Mouse (Mus musculus): ENCODE data around the gene Gm45716. TPM values are rescaled to one million over a fixed set of nuclear protein-coding genes. Genes with fewer than 3 reads are reported as not detected.

Gene Gm45716
- total RNA-seq, 2 experiments from 2014 or later: 10.0 to 11.7 TPM

DNA sequence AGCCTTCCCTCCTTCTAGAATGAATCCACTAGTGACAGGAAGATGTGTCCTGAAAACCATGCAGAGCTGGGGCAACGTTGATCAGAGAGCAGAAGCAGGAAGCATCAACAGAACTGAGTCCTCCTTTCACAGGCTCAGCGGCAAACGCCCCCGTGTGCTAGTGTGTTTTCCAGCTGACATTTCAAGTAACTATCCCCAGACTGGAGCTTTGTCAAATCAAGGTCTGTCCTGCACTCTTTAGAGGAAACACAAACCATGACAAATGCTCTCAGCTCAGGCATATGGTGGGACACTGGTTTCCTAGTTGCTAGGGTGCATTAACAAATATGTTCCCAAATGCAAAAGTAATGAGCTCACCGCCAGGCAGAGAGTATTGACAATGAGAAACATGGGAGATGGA, 10.6 kb downstream of the Gm45716 start:
- DNase-seq (ENCODE audit: low spot score in 2 of 2): no peak

DNA sequence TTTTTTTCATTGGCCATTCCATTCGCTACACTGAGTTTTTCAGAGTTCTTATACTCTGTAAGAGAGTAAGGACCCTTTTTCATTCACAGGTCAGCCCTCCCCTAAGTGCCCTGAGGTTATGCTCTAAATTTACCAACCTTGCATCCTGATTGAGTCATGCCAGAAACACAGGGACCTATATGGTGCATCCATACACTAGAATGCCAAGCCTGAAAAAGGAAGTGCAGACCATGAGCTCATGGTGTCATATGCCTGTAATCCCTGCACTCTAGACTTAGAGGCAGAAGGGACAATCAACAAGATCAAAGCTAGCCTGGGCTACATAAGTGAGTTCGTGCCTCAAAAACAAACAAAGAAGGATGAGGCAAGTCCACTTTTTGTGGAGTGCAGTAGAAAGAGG, 13.3 kb downstream of the Gm45716 start:
- no peak for DNase-seq (ENCODE audit: low spot score in 2 of 2)

GRCm38 (mm10) chr11:90214246-90214645, 26.8 kb downstream of the Gm45716 start:
- no peak for DNase-seq (ENCODE audit: low spot score in 2 of 2)

- DNase-seq (ENCODE audit: low spot score in 2 of 2): no peak
Observed at GRCm38 (mm10) chr11:90220022-90220645, 32.7 kb downstream of the Gm45716 start.

- no peak for DNase-seq (ENCODE audit: low spot score in 2 of 2)
Observed at GRCm38 (mm10) chr11:90220750-90221149, 33.3 kb downstream of the Gm45716 start.

GRCm38 (mm10) chr11:90224914-90225470, 37.5 kb downstream of the Gm45716 start:
- DNase-seq (ENCODE audit: low spot score in 2 of 2): no peak

DNA sequence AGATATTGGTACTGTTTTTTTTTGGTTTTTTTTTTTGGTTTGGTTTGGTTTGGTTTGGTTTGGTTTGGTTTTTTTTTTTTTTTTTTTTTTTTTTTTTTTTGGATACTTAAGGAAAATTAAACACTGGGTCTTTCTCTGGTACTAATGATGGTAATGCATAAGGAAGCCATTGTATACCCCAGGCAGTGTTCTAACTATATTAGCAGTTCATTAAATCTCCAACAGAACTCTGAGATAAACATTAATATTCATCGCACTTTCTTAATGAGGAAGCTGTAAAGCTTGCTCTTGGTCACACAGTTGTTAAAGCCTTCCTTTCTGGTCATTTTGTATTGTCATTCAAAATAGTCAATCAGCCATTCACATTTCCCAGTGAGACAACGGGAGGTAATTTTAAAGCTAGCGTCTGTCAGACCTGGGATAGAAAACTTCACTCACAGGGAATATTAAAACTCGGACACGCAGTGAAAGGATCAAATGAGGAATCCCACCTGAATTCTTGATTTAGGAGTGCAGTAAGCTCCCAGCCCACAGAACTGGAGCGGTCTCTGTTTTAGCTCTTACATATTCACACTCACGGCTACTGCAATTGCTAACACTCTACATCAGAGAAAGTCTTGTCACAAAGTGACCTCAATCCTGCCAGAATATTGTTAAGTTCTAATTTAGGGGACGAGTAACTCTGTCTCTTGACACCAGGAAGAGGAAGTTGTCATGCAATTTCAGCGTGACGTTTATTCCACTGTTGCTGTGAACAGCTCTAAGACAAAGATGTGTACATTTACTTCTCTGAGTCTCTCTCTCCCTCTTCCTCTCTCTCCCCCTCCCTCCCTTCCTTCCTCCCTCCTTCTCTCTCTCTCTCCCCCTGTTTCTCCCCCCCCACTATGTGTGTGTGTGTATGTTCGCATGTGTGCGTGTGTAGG, 39.8 kb downstream of the Gm45716 start:
- DNase-seq (ENCODE audit: low spot score in 2 of 2): no peak

DNA sequence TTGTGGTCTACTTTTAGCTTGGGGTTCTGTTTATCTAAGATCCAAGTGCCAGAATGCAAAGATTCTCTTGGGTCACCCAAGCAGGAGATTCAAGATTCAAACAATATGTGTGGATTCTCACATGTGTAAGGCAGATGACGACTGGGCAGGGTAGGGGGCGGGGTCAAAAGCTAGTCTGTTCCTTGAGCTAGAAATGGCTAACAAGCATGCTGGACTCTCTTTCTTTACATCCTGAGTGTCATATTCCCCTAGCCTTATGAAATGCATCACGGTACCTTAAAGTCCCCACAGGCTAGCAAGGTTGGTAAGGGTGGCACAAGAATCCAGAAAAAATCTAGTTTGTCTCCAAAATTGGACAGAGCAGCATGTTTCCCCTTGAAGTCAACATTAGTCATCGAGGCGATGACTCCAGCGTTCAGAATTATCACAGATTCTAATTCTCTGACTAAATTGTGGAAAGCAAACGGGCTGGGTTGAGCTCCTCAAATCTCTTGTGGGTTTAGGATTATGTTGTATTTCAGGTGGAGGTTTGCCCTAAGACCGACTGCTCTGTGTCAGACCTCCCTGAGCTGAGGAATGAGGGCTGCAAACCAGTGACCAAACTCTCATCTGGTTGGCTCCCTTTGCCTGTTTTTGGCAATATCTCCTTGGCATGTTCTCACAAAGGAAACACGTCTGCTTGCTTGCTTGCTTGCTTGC, 40.9 kb downstream of the Gm45716 start:
- DNase-seq (ENCODE audit: low spot score in 2 of 2): no peak

- DNase-seq (ENCODE audit: low spot score in 2 of 2): no peak
Observed at GRCm38 (mm10) chr11:90229800-90230199, 42.3 kb downstream of the Gm45716 start.

GRCm38 (mm10) chr11:90230671-90231070, 43.2 kb downstream of the Gm45716 start:
- no peak for DNase-seq (ENCODE audit: low spot score in 2 of 2)

- DNase-seq (ENCODE audit: low spot score in 2 of 2): no peak
Observed at GRCm38 (mm10) chr11:90231631-90232030, 44.1 kb downstream of the Gm45716 start.

DNA sequence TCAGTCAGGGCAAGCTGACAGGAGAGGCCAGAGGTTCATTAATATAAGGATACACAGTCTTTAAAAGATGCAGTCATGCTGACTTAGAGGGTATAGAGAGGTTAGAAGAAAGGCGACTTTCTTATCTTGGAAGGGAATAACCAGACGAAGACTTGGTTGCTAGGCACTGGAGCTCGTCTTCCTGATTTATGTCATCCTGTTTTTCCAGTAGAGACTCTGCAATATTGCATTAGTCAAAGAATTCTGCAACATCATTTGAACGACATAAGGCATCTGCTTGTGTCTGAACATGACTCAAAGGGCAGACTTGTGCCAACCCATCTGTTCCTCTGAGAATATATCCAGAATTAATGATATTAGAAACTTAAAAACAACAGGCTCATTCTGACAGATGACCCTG, 45.2 kb downstream of the Gm45716 start:
- no peak for DNase-seq (ENCODE audit: low spot score in 2 of 2)

DNA sequence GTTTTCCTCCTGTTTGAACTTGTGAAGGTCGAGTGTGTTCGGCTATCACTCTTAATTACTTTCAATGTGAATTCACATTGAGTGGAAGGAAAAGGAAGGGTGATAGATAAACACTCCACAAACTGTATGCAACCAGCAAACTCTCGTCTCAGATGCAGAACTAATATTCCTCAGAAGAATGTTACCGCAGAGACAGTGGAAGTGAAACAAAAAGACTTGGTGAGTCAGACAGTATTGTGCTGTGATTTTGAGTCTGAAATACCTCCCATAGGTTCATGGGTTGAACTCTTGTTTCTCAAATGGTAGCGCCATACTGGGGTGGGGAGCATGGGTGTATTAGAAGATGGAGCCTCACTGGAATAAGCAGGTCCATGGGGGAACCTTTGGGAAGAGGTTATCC, 47.7 kb downstream of the Gm45716 start:
- DNase-seq (ENCODE audit: low spot score in 2 of 2): no peak

DNA sequence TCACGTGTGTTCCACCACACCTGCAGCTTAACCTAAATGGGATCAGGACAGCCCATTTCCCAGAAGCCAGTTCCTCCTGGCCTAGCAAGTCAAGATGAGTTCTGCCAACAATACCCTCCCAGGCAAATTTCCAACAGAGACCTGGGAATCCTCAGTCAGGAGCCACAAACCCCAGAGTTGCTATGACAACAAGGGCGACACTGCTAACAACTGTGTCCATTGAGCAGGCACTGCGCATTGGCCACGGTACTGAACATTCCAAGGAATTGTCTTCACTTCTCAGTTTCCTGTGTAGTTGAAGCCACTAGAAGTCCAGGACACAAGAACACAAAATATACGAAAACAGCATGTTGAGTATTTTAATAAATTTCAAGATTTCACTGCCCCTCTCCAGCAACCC, 50.1 kb downstream of the Gm45716 start:
- DNase-seq (ENCODE audit: low spot score in 2 of 2): no peak

GRCm38 (mm10) chr11:90238657-90239056, 51.2 kb downstream of the Gm45716 start:
- DNase-seq (ENCODE audit: low spot score in 2 of 2): no peak

DNA sequence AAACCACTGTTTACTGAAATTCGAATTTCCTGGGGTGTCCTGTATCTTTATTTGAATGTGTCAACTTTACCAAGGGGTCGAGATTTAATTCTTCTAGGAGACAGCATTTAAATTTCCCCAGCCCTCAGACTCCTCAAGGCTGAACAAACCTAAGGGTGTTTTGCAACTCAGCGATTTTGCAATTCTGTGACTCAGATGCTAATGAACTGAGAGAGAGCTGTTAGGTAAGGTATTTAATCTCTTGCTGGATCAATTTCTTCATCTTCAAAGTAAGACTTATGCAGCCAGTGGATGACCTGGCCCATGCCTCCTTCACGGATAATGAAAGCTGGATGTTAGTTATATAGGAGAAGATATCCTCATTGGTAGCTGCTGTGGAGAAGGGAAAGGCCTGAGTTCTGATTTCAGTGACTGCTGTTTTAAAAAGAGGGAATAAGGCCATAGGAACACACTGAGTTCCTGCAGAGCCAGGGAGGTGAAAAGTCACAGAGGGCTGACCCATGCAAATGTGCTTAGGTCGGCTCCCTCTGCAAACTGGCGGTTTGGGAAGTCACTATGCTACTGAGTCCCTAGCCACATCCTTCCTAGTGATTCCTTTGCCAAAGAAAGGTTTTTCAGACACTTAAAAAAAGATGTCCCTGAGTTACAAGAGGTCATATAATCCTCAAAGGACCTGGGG, 53.3 kb downstream of the Gm45716 start:
- no peak for DNase-seq (ENCODE audit: low spot score in 2 of 2)

DNA sequence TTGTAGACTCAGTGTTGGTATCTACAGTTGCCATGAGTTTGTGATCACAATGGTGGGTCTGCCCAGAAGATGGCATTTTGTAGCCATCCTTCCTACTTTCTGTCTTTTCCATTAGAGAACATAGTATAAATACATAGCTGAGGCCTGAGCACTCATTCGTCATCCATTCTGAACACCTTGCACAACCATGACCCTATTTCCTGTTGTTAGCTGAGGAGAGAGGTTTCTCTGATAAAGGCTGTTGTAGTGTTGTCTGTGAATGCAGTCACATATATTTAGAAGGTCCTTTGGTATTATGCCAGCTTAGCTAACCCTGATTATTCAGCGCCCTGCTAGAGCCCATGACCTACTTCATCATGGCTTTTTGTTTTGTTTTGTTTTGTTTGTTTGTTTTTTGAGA, 54.4 kb downstream of the Gm45716 start:
- DNase-seq (ENCODE audit: low spot score in 2 of 2): no peak

DNA sequence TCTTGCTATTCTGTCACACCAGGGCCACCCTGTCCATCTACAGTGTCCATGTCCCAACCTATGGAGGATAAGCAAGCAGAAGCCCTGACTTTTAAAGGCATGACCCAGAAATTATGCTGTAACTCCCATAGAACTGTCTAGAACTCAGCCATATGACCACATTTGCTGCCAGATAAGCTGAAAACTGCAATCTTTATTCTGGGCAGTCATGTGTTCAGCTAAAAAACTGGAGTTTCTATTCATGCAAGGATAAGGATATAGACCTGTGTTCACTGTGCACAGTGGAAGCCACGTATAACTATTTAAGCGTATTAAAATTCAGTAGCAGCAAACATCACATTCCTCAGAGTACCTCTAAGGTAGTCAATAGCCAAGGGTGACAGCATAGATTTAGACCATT, 55.8 kb downstream of the Gm45716 start:
- no peak for DNase-seq (ENCODE audit: low spot score in 2 of 2)

DNA sequence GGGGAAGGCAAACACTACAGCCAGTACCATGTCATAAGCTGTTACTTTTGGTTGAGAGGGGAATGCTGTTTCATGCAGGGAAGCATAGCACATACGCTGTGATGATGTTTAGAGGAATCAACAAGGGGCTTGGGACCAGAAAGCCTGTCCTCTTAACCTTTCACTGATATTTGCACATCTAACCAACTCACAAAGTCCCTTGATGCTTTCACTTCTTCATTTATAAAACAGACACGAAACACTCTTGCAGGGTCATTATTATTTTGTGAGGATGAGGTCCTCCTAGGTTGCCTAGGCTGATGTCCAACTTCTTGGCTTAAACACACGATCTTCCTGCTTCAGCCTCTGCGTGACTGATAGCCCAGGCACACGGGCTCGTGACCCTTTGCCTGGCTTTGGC, 58.1 kb downstream of the Gm45716 start:
- no peak for DNase-seq (ENCODE audit: low spot score in 2 of 2)

DNA sequence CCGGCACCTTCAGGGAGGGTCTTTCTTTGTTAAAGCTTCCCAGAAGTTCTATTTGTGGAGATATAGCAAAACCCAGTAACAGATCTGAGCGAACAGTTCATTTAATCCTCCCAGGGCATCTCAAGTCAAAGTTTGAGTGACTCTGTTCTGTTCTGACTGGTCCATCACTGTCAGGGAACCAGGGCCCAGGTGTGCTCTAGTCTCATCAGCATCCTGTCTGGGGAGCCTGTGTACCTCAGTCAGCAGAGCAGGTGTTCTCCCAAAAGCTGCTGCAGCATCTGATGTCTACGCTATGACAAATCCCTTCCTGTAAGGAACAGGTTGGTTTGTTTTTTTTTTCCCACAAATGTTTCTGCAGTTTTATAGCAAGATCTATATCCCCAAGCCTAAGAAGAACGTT, 59.2 kb downstream of the Gm45716 start:
- DNase-seq (ENCODE audit: low spot score in 2 of 2): no peak

GRCm38 (mm10) chr11:90247793-90248192, 60.3 kb downstream of the Gm45716 start:
- DNase-seq (ENCODE audit: low spot score in 2 of 2): no peak
